Mouse (Mus musculus) erythroblast, embryonic 14.5 days (primary cell): ENCODE data around the gene Calr4. TPM values are rescaled to one million over a fixed set of nuclear protein-coding genes. Genes with fewer than 3 reads are reported as not detected.

Experiments
- H3K27me3 ChIP-seq: 2 replicates; pipeline ENCODE4 v1.6.1; 2012; ENCODE audit warnings: inconsistent platforms; ENCODE audit not compliant: control insufficient read depth
- H3K36me3 ChIP-seq: 2 replicates; pipeline ENCODE4 v1.6.1; 2012; ENCODE audit warnings: mild to moderate bottlenecking, inconsistent platforms; ENCODE audit not compliant: control insufficient read depth
- H3K4me1 ChIP-seq: 2 replicates; pipeline ENCODE4 v1.6.1; 2012; ENCODE audit warnings: inconsistent platforms; ENCODE audit not compliant: control insufficient read depth
- H3K4me3 ChIP-seq: replicated peaks from 2 replicates; pipeline ENCODE3; 2012; ENCODE audit warnings: moderate library complexity, mild to moderate bottlenecking, inconsistent platforms
- H3K9me3 ChIP-seq: 2 replicates; pipeline ENCODE4 v1.6.1; 2012; ENCODE audit warnings: low read length, inconsistent platforms, mixed read lengths; ENCODE audit not compliant: control insufficient read depth
- GATA1 ChIP-seq: IDR thresholded peaks from 2 replicates; pipeline ENCODE4 v1.6.1; 2012; ENCODE audit warnings: low read length, inconsistent platforms, mixed read lengths
- TAL1 ChIP-seq: IDR thresholded peaks from 3 replicates; pipeline ENCODE4 v1.6.1; 2012; ENCODE audit warnings: low read length, inconsistent platforms, mixed read lengths
- polyA plus RNA-seq: library from polyadenylated mRNA; stranded (reverse); fragments of >175 nt; gene quantifications from 2 replicates; pipeline ENCODE4 v1.2.3, GENCODE M21; 2012

The Calr4 gene
- polyA plus RNA-seq, 1 experiment, result not detected

DNA sequence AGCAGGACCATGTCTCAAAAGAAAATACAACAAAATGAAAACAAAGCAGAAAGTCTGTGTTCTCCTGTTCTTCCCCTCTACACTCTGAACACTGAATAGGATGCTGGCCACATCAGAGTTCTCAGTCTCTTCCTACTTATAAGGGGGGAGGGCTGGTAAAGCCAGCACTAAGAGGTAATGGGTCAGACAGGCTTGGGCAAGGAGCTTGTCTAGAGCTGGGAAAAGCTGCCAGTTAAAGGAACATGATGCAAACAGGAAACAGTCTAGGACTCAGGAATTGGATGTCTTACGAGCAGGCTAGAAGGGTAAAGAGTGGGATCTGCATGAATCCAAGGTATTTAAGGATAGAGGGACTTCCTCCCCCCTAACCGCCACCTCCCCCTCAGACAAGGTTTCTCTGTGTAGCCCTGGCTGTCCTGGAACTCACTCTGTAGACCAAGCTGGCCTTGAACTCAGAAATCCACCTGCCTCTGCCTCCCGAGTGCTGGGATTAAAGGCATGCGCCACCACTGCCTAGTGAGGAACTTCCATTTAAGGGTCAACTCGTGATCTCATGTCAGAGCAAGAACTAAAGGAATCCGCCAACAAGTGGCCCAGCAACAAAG lies 10.8 kb downstream of the Calr4 start:
- Histone ChIP-seq H3K4me3 (no peak overlapping the region), H3K4me1 (no peaks in the 10 kb centered on the region; the same call in 1 of the 2 replicates), H3K9me3 (no peaks in the 10 kb centered on the region), H3K36me3 (no peaks in the 10 kb centered on the region), H3K27me3 (no peaks in the 10 kb centered on the region)
- no peak for TF ChIP-seq GATA1
- TF ChIP-seq TAL1, result no peak

GRCm38 (mm10) chr4:109251605-109252004 lies 17.3 kb downstream of the Calr4 start:
- no peak overlapping the region for H3K4me3 ChIP-seq
- TF ChIP-seq TAL1, result no peak
- TF ChIP-seq GATA1, result no peak

DNA sequence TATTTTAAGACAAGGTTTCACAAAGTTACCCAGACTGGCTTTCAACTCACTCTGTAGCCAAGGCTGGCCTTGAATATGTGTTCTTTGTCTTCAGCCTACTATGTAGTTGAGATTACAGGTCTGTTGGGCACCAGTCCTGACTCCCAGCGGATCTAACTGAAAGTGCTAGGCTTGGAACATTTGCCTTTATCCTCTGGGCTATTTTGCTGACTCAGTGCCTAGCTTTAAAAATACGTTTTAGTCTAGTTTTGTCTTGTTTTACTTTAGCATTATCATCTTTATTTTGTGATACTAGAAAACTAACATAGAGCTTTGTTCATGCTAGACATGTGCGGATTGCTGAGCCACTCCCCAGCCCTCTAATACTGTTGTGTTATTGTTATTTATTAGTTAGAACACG lies 17.9 kb downstream of the Calr4 start:
- H3K9me3 ChIP-seq, result no peaks in the 10 kb centered on the region; the same call in 1 of the 2 replicates
- no peak for TF ChIP-seq TAL1
- no peak for TF ChIP-seq GATA1
- peaks cover 50% of the 10 kb centered on the region for H3K4me1 ChIP-seq
- no peak overlapping the region for H3K4me3 ChIP-seq
- H3K36me3 ChIP-seq, result no peaks in the 10 kb centered on the region
- no peaks in the 10 kb centered on the region for H3K27me3 ChIP-seq

More at GRCm38 (mm10) chr4:109251605-109252004, 17.3 kb downstream of the Calr4 start:
- H3K4me1 ChIP-seq, result peaks cover 44% of the 10 kb centered on the region
- no peaks in the 10 kb centered on the region for H3K36me3 ChIP-seq
- no peaks in the 10 kb centered on the region for H3K27me3 ChIP-seq
- H3K9me3 ChIP-seq, result no peaks in the 10 kb centered on the region; the same call in 1 of the 2 replicates

DNA sequence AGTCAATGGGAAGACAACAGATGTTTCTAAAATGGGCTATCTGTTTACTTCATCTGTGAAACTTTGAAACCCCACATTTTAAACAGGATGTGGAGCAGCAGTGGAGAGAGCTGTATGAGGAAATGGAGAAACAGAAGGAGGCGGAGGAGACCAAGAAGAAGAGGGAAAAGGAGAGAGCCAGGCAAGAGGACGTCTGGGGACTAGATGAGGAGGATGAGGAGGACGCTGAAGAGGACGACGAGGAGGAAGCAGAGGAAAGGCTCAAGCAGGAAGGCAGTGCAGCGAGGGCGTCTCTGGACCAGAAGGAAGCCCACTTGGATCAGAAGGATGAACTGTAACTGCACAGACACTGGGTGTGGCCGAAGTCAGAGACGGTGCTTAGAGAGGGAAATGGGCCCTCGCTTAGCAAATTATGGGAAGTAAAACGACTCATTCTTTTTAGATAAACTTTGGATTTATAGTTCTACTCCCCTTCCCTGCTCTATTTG lies 19.4 kb downstream of the Calr4 start:
- Histone ChIP-seq H3K36me3 (no peaks in the 10 kb centered on the region), H3K4me1 (peaks cover 55% of the 10 kb centered on the region), H3K4me3 (peak overlapping the region; percentile 4), H3K27me3 (no peaks in the 10 kb centered on the region), H3K9me3 (no peaks in the 10 kb centered on the region; the same call in 1 of the 2 replicates)
- TF ChIP-seq GATA1 (no peak), TAL1 (no peak)

GRCm38 (mm10) chr4:109254511-109254910 lies 20.2 kb downstream of the Calr4 start:
- peaks cover 55% of the 10 kb centered on the region for H3K4me1 ChIP-seq
- H3K36me3 ChIP-seq, result no peaks in the 10 kb centered on the region
- H3K4me3 ChIP-seq, result no peak overlapping the region
- no peak for TF ChIP-seq GATA1
- no peak for TF ChIP-seq TAL1
- no peaks in the 10 kb centered on the region; the same call in 1 of the 2 replicates for H3K9me3 ChIP-seq
- H3K27me3 ChIP-seq, result no peaks in the 10 kb centered on the region

DNA sequence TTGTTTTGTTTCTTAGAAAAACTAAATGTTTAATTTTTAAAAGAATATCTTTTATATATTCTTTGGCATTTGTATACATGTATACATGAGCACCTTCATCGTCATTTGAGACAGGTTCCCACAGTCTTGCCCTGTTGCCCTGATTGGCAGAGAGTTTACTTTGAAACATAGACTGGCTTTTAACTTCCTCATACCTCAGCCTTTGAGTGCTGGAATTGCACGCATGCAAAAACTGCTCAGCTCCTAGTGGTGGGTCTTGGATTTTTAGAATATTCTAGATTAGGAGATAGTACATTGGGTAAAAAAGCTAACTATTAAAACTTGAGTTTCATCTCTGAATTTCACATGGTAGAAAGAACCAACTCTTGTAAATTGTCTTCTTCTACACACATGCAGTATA lies 21.0 kb downstream of the Calr4 start:
- TF ChIP-seq TAL1, result no peak
- no peak for TF ChIP-seq GATA1
- H3K36me3 ChIP-seq, result no peaks in the 10 kb centered on the region
- no peak overlapping the region for H3K4me3 ChIP-seq
- peaks cover 55% of the 10 kb centered on the region for H3K4me1 ChIP-seq
- no peaks in the 10 kb centered on the region; the same call in 1 of the 2 replicates for H3K9me3 ChIP-seq
- H3K27me3 ChIP-seq, result no peaks in the 10 kb centered on the region

DNA sequence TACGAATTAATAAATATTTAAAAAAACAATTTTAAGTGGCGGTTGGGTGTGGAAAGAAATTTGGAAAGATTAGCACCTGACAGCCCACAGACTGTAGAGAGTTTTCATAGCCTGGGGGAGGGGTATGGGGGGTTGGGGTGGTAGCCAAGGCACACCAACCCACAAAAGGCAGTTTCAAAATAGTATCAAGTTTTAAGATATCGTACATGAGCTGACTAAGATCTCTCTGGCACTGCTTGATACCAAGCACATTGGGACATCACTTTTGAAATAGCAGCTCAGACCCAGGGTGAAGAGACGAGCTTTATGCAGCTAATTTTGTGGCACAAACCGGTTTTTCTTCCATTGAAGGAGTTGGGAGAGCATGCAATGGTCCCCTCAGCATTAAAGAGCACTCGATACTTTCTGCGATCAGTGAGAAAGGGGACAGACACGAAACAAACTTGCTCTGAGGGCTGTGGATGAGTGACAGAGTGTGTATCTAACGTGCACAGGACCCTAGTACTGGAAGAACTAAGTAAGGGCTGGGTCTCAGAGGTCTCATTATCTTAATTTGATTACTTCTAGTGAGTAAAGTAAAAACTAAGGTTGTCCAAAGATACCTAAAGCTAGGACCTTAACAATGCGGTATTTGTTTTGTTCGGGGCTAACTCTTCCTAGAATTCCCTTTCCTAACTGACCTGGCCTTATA lies 21.6 kb downstream of the Calr4 start:
- H3K4me1 ChIP-seq, result peaks cover 55% of the 10 kb centered on the region
- no peaks in the 10 kb centered on the region; the same call in 1 of the 2 replicates for H3K9me3 ChIP-seq
- H3K27me3 ChIP-seq, result no peaks in the 10 kb centered on the region
- TF ChIP-seq GATA1 (no peak), TAL1 (no peak)
- peak overlapping the region; percentile 16 for H3K4me3 ChIP-seq
- H3K36me3 ChIP-seq, result no peaks in the 10 kb centered on the region

DNA sequence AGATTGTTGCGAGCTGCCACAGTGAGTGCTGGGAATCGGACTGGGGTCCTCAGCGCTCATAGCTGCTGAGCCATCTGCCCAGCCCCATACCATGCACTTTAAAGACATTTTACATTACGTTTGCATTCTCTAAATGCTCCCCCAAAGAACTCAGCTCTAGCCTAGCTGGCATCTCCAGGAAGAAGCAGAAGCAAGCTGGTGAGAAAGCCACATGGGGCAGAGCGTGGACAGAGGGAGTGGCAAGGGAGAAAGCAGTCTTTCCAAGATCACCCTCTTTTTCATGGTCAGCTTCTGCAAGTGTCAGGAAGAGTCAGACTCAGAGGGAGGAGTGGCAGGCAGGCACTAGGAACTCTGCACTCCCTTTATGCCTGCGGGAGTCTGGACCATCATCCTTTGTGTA lies 22.5 kb downstream of the Calr4 start:
- TF ChIP-seq TAL1, result no peak
- H3K4me1 ChIP-seq, result peaks cover 51% of the 10 kb centered on the region
- H3K9me3 ChIP-seq, result no peaks in the 10 kb centered on the region; the same call in 1 of the 2 replicates

GRCm38 (mm10) chr4:109257639-109258038 lies 23.4 kb downstream of the Calr4 start:
- Histone ChIP-seq H3K9me3 (no peaks in the 10 kb centered on the region; the same call in 1 of the 2 replicates), H3K4me1 (peaks cover 44% of the 10 kb centered on the region)

More for the DNA sequence above, 22.5 kb downstream of the Calr4 start:
- no peaks in the 10 kb centered on the region for H3K27me3 ChIP-seq
- H3K4me3 ChIP-seq, result no peak overlapping the region
- no peaks in the 10 kb centered on the region for H3K36me3 ChIP-seq

More at GRCm38 (mm10) chr4:109257639-109258038, 23.4 kb downstream of the Calr4 start:
- Histone ChIP-seq H3K27me3 (no peaks in the 10 kb centered on the region), H3K36me3 (no peaks in the 10 kb centered on the region), H3K4me3 (no peak overlapping the region)
- TF ChIP-seq TAL1 (no peak), GATA1 (no peak)
